Mouse (Mus musculus): ENCODE measurements around the gene Pla2g4e. TPM values are rescaled to one million over a fixed set of nuclear protein-coding genes. Genes with fewer than 3 reads are reported as not detected.

The Pla2g4e gene
- 0.52 and 0.54 TPM in 2 replicates for polyA plus RNA-seq (2016; fragmentation: Nextera tagmentation; extraction: Ambion mirVana)

GRCm38 (mm10) chr2:120244679-120245420 is at the start of gene Pla2g4e:
Pla2g4e (minus strand) TSS chr2:120245335.
- 5% methylated on average over 27 of the region's 27 CpGs for WGBS
- DNase-seq (ENCODE audit: low spot score) = no peak
- Histone ChIP-seq H3K36me3 (no peaks in the 10 kb centered on the region), H3K27me3 (ENCODE audit: insufficient read depth, poor library complexity, severe bottlenecking) (peaks cover 18% of the 10 kb centered on the region; the same call in 1 of the 2 replicates), H3K4me3 (peak within 1 kb of the TSS; percentile 56), H3K27ac (peak within 1 kb of the TSS; percentile 76), H3K4me1 (peaks cover 12% of the 10 kb centered on the region), H3K9me3 (no peaks in the 10 kb centered on the region)

- no peaks in the 10 kb centered on the region for H3K36me3 ChIP-seq
- no peaks in the 10 kb centered on the region for H3K4me1 ChIP-seq
- no peaks in the 10 kb centered on the region for H3K9me3 ChIP-seq
- WGBS = 68% methylated on average over 8 of the region's 9 CpGs
- DNase-seq (ENCODE audit: low spot score) = no peak
- H3K27ac ChIP-seq = no peak overlapping the region
- H3K4me3 ChIP-seq = no peak overlapping the region
- no peaks in the 10 kb centered on the region; the same call in 1 of the 2 replicates for H3K27me3 ChIP-seq (ENCODE audit: insufficient read depth, poor library complexity, severe bottlenecking)
Measured at GRCm38 (mm10) chr2:120291471-120292078, 46.4 kb upstream of the Pla2g4e start.

- no peak within 1 kb of the TSS for H3K4me3 ChIP-seq
- H3K4me1 ChIP-seq = no peaks in the 10 kb centered on the region
- no peaks in the 10 kb centered on the region for H3K9me3 ChIP-seq
- no peaks in the 10 kb centered on the region for H3K36me3 ChIP-seq
- DNase-seq (ENCODE audit: low spot score) = no peak
- H3K27ac ChIP-seq = no peak within 1 kb of the TSS
- 68% methylated on average over 5 of the region's 5 CpGs for WGBS
- no peaks in the 10 kb centered on the region; the same call in 1 of the 2 replicates for H3K27me3 ChIP-seq (ENCODE audit: insufficient read depth, poor library complexity, severe bottlenecking)
Measured at GRCm38 (mm10) chr2:120288995-120289394, 43.9 kb upstream of the Pla2g4e start, which contains the start of gene Pla2g4d. Pla2g4d (minus strand) TSS chr2:120289197.

GRCm38 (mm10) chr2:120288401-120288800 is 43.3 kb upstream of the Pla2g4e start:
- DNase-seq (ENCODE audit: low spot score) = no peak
- H3K4me3 ChIP-seq = no peak overlapping the region
- no peak overlapping the region for H3K27ac ChIP-seq
- H3K4me1 ChIP-seq = no peaks in the 10 kb centered on the region
- H3K9me3 ChIP-seq = no peaks in the 10 kb centered on the region
- WGBS = 74% methylated on average over 3 of the region's 3 CpGs
- H3K36me3 ChIP-seq = no peaks in the 10 kb centered on the region
- no peaks in the 10 kb centered on the region; the same call in 1 of the 2 replicates for H3K27me3 ChIP-seq (ENCODE audit: insufficient read depth, poor library complexity, severe bottlenecking)

- H3K4me3 ChIP-seq = no peak overlapping the region
- no peak overlapping the region for H3K27ac ChIP-seq
- WGBS = 66% methylated on average over 4 of the region's 4 CpGs
- DNase-seq (ENCODE audit: low spot score) = no peak
- H3K27me3 ChIP-seq (ENCODE audit: insufficient read depth, poor library complexity, severe bottlenecking) = no peaks in the 10 kb centered on the region; the same call in 1 of the 2 replicates
- H3K36me3 ChIP-seq = no peaks in the 10 kb centered on the region
- no peaks in the 10 kb centered on the region for H3K4me1 ChIP-seq
- H3K9me3 ChIP-seq = no peaks in the 10 kb centered on the region
Measured at GRCm38 (mm10) chr2:120285639-120286038, 40.5 kb upstream of the Pla2g4e start.

GRCm38 (mm10) chr2:120284705-120285104 is 39.6 kb upstream of the Pla2g4e start:
- Histone ChIP-seq H3K27ac (no peak overlapping the region), H3K27me3 (ENCODE audit: insufficient read depth, poor library complexity, severe bottlenecking) (no peaks in the 10 kb centered on the region; the same call in 1 of the 2 replicates), H3K4me3 (no peak overlapping the region), H3K36me3 (no peaks in the 10 kb centered on the region), H3K9me3 (no peaks in the 10 kb centered on the region), H3K4me1 (no peaks in the 10 kb centered on the region)
- DNase-seq (ENCODE audit: low spot score) = no peak

GRCm38 (mm10) chr2:120284094-120284493 is 39.0 kb upstream of the Pla2g4e start:
- Histone ChIP-seq H3K36me3 (no peaks in the 10 kb centered on the region), H3K9me3 (no peaks in the 10 kb centered on the region)
- 80% methylated on average over 5 of the region's 5 CpGs for WGBS

GRCm38 (mm10) chr2:120283550-120283949 is 38.4 kb upstream of the Pla2g4e start:
- no peaks in the 10 kb centered on the region for H3K36me3 ChIP-seq
- H3K4me1 ChIP-seq = no peaks in the 10 kb centered on the region
- H3K27me3 ChIP-seq (ENCODE audit: insufficient read depth, poor library complexity, severe bottlenecking) = no peaks in the 10 kb centered on the region; the same call in 1 of the 2 replicates
- no peaks in the 10 kb centered on the region for H3K9me3 ChIP-seq
- no peak overlapping the region for H3K27ac ChIP-seq
- WGBS = 46% methylated on average over 6 of the region's 6 CpGs
- DNase-seq (ENCODE audit: low spot score) = no peak
- no peak overlapping the region for H3K4me3 ChIP-seq

More at GRCm38 (mm10) chr2:120284094-120284493, 39.0 kb upstream of the Pla2g4e start:
- Histone ChIP-seq H3K27me3 (ENCODE audit: insufficient read depth, poor library complexity, severe bottlenecking) (no peaks in the 10 kb centered on the region; the same call in 1 of the 2 replicates), H3K27ac (no peak overlapping the region), H3K4me3 (no peak overlapping the region), H3K4me1 (no peaks in the 10 kb centered on the region)
- DNase-seq (ENCODE audit: low spot score) = no peak

- Histone ChIP-seq H3K4me1 (0 out of 2 replicates have a peak, but pooled peaks cover 3% of the 10 kb centered on the region), H3K36me3 (no peaks in the 10 kb centered on the region), H3K4me3 (no peak overlapping the region), H3K27ac (no peak overlapping the region), H3K9me3 (no peaks in the 10 kb centered on the region), H3K27me3 (ENCODE audit: insufficient read depth, poor library complexity, severe bottlenecking) (no peaks in the 10 kb centered on the region)
- 59% methylated on average over 3 of the region's 3 CpGs for WGBS
- no peak for DNase-seq (ENCODE audit: low spot score)
Measured at GRCm38 (mm10) chr2:120281221-120281620, 36.1 kb upstream of the Pla2g4e start.

GRCm38 (mm10) chr2:120279961-120280360 is 34.8 kb upstream of the Pla2g4e start:
- DNase-seq (ENCODE audit: low spot score) = peak; percentile 66
- H3K4me3 ChIP-seq = no peak overlapping the region
- H3K27me3 ChIP-seq (ENCODE audit: insufficient read depth, poor library complexity, severe bottlenecking) = no peaks in the 10 kb centered on the region
- 15% methylated on average over 8 of the region's 8 CpGs for WGBS
- H3K27ac ChIP-seq = no peak overlapping the region
- H3K36me3 ChIP-seq = no peaks in the 10 kb centered on the region
- no peaks in the 10 kb centered on the region for H3K9me3 ChIP-seq
- 0 out of 2 replicates have a peak, but pooled peaks cover 3% of the 10 kb centered on the region for H3K4me1 ChIP-seq

- H3K4me1 ChIP-seq = 0 out of 2 replicates have a peak, but pooled peaks cover 3% of the 10 kb centered on the region
- no peaks in the 10 kb centered on the region for H3K36me3 ChIP-seq
- 77% methylated on average over 4 of the region's 4 CpGs for WGBS
- peak; percentile 69 for DNase-seq (ENCODE audit: low spot score)
- no peak overlapping the region for H3K27ac ChIP-seq
- H3K9me3 ChIP-seq = no peaks in the 10 kb centered on the region
- H3K4me3 ChIP-seq = no peak overlapping the region
- H3K27me3 ChIP-seq (ENCODE audit: insufficient read depth, poor library complexity, severe bottlenecking) = no peaks in the 10 kb centered on the region
Measured at GRCm38 (mm10) chr2:120276951-120277350, 31.8 kb upstream of the Pla2g4e start.

GRCm38 (mm10) chr2:120268635-120269034 is 23.5 kb upstream of the Pla2g4e start:
- Histone ChIP-seq H3K27ac (0 out of 2 replicates have a peak overlapping the region, but pooled peaks have one; percentile 23), H3K27me3 (ENCODE audit: insufficient read depth, poor library complexity, severe bottlenecking) (peaks cover 41% of the 10 kb centered on the region), H3K9me3 (no peaks in the 10 kb centered on the region), H3K36me3 (no peaks in the 10 kb centered on the region), H3K4me1 (peaks cover 16% of the 10 kb centered on the region), H3K4me3 (peak overlapping the region; percentile 42)
- no peak for DNase-seq (ENCODE audit: low spot score)
- WGBS = 2% methylated on average over 9 of the region's 9 CpGs

GRCm38 (mm10) chr2:120265523-120265922 is 20.4 kb upstream of the Pla2g4e start:
- Histone ChIP-seq H3K4me1 (peaks cover 16% of the 10 kb centered on the region), H3K27me3 (ENCODE audit: insufficient read depth, poor library complexity, severe bottlenecking) (peaks cover 38% of the 10 kb centered on the region), H3K4me3 (no peak overlapping the region), H3K9me3 (no peaks in the 10 kb centered on the region), H3K27ac (no peak overlapping the region), H3K36me3 (no peaks in the 10 kb centered on the region)
- DNase-seq (ENCODE audit: low spot score) = no peak
- 63% methylated on average over 6 of the region's 6 CpGs for WGBS
